Mouse (Mus musculus): Measurements from ENCODE around the gene Kpna2. TPM values are rescaled to one million over a fixed set of nuclear protein-coding genes. Genes with fewer than 3 reads are reported as not detected.
"Not testable (repeated sequence)": the region's sequence is repeated elsewhere in the genome, so short reads cannot be mapped to it uniquely, and the experiment has no call there.

The Kpna2 gene
- 10 to 100 TPM; 24.1 to 27.6 TPM for total RNA-seq (2021)
- long read RNA-seq, experiment 1, transcript Kpna2-201 (11 exons, 2,054 nt), result major isoform, 37 of 37 reads
- long read RNA-seq, experiment 1, partial matches to known transcripts, result 0 of 37 reads
- long read RNA-seq, experiment 1, other reads (novel, unspliced or antisense), result 0 of 37 reads
- long read RNA-seq, experiment 2, transcript Kpna2-201 (11 exons, 2,054 nt), result major isoform, 24 of 26 reads
- long read RNA-seq, experiment 2, partial matches to known transcripts, result 1 of 26 reads
- long read RNA-seq, experiment 2, other reads (novel, unspliced or antisense), result 1 of 26 reads

DNA sequence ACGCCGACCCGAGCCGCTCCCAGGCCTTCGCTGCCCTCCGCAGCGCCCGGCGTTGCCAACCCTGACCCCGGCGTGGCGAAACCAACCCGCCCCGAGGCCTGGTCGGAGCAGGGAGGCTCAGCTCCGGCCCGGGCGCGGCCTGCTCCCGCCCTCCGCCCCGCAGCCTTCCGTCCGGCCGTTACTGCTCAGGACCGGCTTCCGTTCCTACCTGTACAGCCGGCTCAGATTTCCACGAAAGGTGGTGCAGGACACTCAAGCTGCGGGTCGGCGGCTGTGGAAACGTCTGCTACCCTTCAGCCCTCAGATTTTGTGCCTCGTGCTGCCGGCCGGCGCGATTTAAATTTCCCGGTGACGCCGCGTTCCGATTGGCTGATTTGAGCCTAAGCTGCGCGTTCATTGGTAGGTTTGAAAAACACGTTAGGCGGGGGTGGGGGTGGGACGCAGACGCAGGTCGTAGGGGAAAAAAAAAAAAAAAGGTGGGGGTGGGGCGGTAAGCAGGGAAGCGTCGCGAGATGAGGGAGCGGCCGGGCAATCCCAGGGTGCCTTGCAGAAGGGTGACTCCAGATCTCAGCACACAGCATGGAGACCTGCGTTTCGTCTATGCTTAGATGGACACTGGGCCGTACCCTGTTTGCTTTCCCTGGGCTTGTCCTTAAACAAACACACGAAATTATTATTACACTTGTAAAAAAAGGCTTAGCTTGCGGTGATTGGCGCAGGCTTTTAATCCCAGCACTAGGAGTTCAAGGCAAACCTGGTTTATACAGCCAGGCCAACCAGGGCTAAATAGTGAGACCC is at the start of gene Kpna2:
Gene Kpna2 (minus strand): TSS at position 391 of the 798 bp plus-strand sequence.
- DNase-seq, result peak; percentile 87

DNA sequence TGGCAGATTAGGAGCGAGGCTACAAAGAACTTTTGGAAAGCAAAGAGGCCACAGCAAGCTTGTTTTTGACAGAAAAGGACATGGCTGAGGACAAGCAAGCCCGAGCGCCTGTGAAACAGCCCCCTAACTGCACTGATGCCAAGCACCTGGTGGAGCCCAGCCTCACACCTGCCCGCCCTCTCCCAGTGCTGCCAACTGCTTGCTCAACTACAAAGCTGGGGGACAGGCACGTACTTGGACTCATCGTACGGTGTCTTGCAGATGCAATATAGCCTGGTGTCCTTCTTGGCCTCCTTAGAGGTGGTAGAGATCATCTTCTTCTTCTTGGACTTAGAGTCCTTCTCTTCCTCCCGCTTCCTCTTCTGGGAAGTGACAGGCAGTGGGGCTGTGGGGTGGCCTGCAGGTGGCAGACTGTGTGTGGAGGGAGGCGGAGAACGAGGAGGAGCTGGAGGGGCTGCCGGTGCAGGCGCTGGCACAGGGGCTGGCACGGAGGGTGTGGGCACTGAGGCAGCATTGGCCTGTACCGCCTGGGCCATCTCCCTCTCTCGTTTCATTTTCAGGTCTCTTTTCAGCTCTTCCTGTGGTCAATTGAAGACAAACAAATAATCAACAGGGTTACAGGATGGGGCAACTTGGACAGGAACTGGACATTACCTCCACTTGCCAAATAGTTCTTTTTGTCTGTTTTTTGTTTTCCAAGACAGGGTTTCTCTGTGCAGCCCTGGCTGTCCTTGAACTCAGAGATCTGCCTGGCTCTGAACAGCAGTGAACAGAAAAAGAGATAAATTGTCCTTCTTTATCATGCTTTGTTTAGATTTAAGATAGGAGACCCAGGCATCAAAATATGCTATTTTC is 47.7 kb upstream of the Kpna2 start:
- no peak for DNase-seq

DNA sequence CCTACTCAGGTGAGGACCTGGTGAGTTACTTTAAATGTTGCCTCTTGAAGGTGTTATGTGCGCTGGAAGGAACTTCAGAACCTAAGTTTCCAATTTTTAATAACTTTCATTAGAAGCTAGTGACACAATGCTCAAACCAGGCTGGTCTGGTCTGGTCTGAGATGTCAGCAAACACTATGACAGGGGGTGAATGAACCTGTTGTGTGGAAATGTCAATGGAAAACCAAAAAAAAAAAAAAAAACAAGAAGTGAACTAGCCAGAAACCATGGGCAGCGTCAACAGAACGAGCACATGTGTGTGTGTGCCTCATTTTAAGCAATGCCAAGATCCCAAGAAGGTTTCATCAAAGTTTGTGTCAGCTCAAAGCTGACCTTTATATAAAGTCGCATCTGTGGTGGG is 46.2 kb upstream of the Kpna2 start:
- DNase-seq, result no peak

DNA sequence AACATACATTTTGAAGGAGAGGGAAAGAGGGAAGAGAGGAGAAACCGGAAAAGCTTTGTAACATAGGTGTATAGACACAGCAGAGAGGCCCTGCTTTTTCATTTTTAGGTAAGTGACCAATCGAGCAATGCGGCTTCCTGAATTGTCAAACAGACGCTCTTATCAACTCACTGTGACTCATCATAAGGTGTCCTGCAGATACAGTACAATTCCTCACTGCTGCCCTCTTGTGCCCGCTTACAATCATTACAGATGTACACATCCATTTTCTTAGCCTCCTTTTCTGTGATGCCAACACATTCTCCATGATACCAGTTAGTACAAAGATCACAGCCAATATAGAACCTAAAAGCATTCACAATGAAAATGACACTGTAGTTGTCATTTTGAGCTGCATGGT is 45.0 kb upstream of the Kpna2 start:
- DNase-seq, result peak; percentile 73

GRCm38 (mm10) chr11:107043361-107043760 is 44.0 kb upstream of the Kpna2 start:
- no peak for DNase-seq

DNA sequence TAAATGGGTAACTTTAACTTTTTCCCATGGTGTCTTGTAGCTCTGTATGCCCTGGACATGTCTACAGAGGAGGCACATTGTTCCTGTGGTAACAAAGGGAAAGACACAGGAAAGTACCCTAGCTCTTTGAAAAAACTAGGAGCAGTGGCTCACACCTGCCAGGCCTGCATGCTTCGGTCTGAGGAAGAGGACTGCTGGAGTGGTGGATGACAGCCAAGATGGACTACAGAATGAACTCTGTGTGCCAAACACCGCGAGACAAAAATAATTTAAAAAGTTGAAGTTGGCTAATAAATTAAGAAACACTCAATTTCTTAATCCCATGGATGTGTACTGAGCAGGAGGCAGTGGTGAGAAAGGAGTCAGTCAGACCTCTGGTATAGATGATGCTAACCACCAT is 42.1 kb upstream of the Kpna2 start:
- no peak for DNase-seq

DNA sequence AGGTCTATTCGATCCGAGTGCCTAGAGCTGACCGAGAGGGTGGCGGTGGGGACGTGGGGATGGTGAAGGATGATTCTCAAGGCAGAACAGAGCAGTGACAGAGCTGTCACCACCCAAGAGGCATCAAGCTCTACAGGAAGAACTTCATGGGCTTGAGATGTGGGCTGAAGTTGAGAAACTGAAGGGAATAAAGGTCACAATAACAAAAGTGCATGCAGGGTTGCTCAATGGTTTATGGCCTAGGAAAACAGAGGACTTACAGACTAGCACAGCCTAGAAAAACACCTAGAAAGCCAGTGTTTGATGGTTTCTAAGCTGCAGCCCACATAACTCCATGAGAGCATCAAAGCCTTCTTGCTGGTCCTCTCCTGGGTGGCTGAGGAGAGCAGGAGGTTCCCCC is 40.1 kb upstream of the Kpna2 start:
- no peak for DNase-seq

DNA sequence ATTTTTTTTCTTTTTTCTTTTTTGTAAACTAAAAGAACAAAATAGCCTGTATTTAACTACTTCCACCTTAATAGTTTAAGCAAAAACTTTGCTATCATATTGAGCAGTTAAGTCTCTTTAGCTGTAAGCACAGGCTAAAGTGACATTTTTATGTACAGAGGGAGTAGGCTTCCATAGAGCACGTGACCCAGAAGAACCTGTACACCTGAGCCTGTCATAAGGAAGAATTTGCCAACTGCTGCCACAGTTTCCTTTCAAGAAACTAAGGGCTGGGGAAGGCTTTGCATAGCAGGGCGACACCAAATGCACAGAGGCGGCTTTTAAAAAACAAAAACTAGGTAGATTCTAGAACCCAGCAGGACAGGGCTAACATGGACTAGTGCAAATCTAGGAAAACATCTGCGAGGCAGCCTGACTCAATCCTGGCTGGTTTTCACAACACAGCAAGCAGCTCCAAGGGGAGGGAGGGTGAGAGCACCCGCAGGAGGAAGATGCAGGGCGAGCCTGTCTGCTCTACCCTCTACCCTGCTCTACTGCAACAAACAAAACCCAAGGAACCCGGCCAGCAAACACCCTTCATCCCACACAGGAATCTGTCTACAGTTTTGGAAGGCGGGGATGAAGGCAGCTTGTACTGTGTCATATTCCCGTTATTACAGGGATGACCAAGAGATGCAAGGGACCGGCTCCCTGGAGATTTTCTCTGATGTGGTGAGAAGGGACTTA is 34.9 kb upstream of the Kpna2 start:
- no peak for DNase-seq

GRCm38 (mm10) chr11:107031635-107032034 is 32.3 kb upstream of the Kpna2 start:
- no peak for DNase-seq

GRCm38 (mm10) chr11:107029536-107029935 is 30.2 kb upstream of the Kpna2 start:
- no peak for DNase-seq

GRCm38 (mm10) chr11:107028754-107029153 is 29.4 kb upstream of the Kpna2 start:
- DNase-seq, result no peak

- no peak for DNase-seq
Observed at GRCm38 (mm10) chr11:107028275-107028618, 28.9 kb upstream of the Kpna2 start.

- DNase-seq, result peak; percentile 87
Observed at GRCm38 (mm10) chr11:107027431-107028274, 28.3 kb upstream of the Kpna2 start.

DNA sequence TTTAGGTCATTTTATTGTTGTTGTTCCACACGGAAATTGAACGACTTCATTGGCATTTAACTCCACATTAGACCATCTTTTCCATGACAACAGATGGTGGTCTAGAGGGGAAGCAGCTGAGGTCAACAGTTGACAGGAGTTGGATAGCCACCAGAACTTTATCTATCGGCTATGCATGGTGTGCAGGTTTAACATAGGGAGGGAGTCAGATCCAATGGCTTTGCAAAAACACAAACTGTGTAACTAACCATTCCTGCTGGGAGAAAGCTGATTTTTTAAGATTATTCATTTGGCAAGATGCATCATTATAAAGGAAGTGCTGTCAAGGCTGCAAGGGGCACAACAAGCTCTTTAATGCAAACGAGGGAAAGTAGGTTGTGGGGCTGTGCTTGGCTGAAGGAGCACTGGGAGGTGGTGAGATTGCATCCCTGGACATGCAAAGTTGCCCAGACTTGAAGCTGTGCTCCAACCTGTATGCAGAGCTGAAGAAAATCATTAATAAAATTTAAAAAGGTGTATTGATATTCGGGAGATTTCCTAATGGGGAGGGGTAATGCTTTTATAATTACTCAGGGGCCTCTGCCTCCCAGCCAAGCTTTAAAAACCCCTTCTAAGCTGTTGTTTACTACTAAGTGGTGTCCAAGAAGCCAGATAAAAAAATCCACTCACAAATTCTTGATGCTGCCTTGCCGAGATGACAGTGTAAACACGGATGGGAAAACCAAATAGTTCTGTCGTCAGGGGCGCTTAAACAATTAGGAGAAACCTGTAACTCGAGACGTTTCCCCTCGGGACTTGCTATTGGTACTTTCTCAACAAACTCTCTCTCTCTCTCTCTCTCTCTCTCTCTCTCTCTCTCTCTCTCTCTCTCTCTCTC is 27.5 kb upstream of the Kpna2 start:
- no peak for DNase-seq

- DNase-seq, result no peak
Observed at GRCm38 (mm10) chr11:107025411-107026321, 26.3 kb upstream of the Kpna2 start, which contains the start of gene 1810010H24Rik. 1810010H24Rik (plus strand) TSS chr11:107025681.

- DNase-seq, result no peak
Observed at GRCm38 (mm10) chr11:107024406-107024805, 25.1 kb upstream of the Kpna2 start.

DNA sequence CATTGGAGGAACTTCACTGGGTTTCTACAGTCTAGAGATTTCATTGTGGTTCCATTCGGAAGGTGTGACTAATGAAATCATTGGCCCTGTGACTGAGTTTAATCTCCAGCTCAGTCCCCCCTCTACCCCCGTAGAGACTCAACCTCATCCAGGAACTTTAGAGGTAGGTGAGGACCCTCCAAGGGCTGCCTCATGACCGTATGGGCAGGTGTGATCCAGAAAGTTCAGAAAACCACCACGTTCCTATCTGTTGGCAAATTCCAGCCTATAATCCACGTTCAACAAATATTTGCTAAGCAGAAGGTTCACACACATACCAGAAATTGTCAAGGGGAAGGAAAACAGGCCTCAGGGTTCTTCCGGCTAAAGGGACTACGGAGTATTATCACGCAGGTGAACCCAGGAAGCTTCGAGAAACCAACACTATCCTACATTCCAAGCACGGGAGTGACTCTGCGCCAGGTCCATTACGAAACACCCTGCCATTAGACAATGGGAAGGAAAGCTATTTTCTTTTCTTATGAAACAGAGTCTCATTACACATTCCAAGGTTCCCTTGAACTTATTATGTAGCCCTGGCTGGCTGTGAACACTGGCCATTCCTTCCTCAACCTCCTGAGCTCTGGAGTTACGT is 22.8 kb upstream of the Kpna2 start:
- DNase-seq, result no peak

DNA sequence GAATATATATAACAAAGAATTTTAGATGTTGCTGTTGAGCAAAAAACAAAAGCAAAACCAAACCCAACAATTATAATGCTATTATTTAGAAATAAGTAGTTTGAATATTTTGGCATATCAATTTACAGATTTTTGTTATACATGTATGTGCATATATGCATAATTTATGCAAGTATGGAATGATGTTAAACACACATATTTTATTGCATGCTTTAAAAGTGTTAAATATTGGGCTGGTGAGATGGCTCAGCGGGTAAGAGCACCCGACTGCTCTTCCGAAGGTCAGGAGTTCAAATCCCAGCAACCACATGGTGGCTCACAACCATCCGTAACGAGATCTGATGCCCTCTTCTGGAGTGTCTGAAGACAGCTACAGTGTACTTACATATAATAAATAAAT is 20.4 kb upstream of the Kpna2 start:
- DNase-seq, result not testable (repeated sequence)

Measured in gastrocnemius, postnatal 10 days (tissue).